Mouse (Mus musculus) megakaryocyte, adult 5-6 weeks (primary cell): Measurements from ENCODE around the gene Zfp804b. TPM values are rescaled to one million over a fixed set of nuclear protein-coding genes. Genes with fewer than 3 reads are reported as not detected.
"Not testable (repeated sequence)": the region's sequence is repeated elsewhere in the genome, so short reads cannot be mapped to it uniquely, and the experiment has no call there.

Source experiments
- ATAC-seq: 2 replicates; pipeline ENCODE4 v1.8.0; 2016; ENCODE audit warnings: mild to moderate bottlenecking, inconsistent platforms; ENCODE audit not compliant: poor library complexity, severe bottlenecking
- total RNA-seq, 2 experiments: library from RNA; stranded (forward) in 1 of 2; stranded (reverse) in 1 of 2; fragments of 153-499, 151-499 nt in 1 of 2; fragments of 221-1000, 200-1000 nt in 1 of 2; gene quantifications; 2 replicates each; pipeline versions ENCODE4 v1.2.3 to v1.2.4; 2015 to 2017

Gene Zfp804b
- total RNA-seq (2015) (not detected in 2 replicates), total RNA-seq (2017) (not detected in 2 replicates)

- ATAC-seq, result no peak
Observed at GRCm38 (mm10) chr5:7344145-7345010, at the start of gene Zfp804b. Zfp804b (minus strand) TSS chr5:7344756.

- ATAC-seq, result not testable (repeated sequence)
Observed at GRCm38 (mm10) chr5:7364616-7365015, 20.1 kb upstream of the Zfp804b start.

GRCm38 (mm10) chr5:7345011-7345389, 444 bp upstream of the Zfp804b start:
- no peak for ATAC-seq

GRCm38 (mm10) chr5:7325594-7325993, 19.0 kb downstream of the Zfp804b start:
- ATAC-seq, result no peak

- no peak for ATAC-seq
Observed at GRCm38 (mm10) chr5:7303819-7304218, 40.7 kb downstream of the Zfp804b start, which contains the start of gene Tex47. Tex47 (plus strand) TSS chr5:7304119.

- no peak for ATAC-seq
Observed at GRCm38 (mm10) chr5:7302969-7303368, 41.6 kb downstream of the Zfp804b start.

GRCm38 (mm10) chr5:7284336-7284735, 60.2 kb downstream of the Zfp804b start:
- no peak for ATAC-seq

- peak; percentile 94 for ATAC-seq
Observed at GRCm38 (mm10) chr5:7276659-7277455, 67.7 kb downstream of the Zfp804b start.

GRCm38 (mm10) chr5:7177589-7177988, 167.0 kb downstream of the Zfp804b start:
- peak; percentile 60; the same call in 1 of the 2 replicates for ATAC-seq

GRCm38 (mm10) chr5:7139658-7140057, 204.9 kb downstream of the Zfp804b start:
- ATAC-seq, result no peak

- ATAC-seq, result no peak
Observed at GRCm38 (mm10) chr5:7102387-7102786, 242.2 kb downstream of the Zfp804b start.

- no peak for ATAC-seq
Observed at GRCm38 (mm10) chr5:7073936-7074631, 270.5 kb downstream of the Zfp804b start.

GRCm38 (mm10) chr5:7007468-7007867, 337.1 kb downstream of the Zfp804b start:
- no peak for ATAC-seq

GRCm38 (mm10) chr5:6983993-6984392, 360.6 kb downstream of the Zfp804b start:
- no peak for ATAC-seq

- ATAC-seq, result no peak
Observed at GRCm38 (mm10) chr5:6934837-6935236, 409.7 kb downstream of the Zfp804b start.

GRCm38 (mm10) chr5:6911290-6911689, 433.3 kb downstream of the Zfp804b start:
- ATAC-seq, result no peak

- no peak for ATAC-seq
Observed at GRCm38 (mm10) chr5:6881396-6881795, 463.2 kb downstream of the Zfp804b start.

GRCm38 (mm10) chr5:6871566-6871965, 473.0 kb downstream of the Zfp804b start:
- ATAC-seq, result no peak

- no peak for ATAC-seq
Observed at GRCm38 (mm10) chr5:6870970-6871369, 473.6 kb downstream of the Zfp804b start.

GRCm38 (mm10) chr5:6795396-6795795, 549.2 kb downstream of the Zfp804b start:
- ATAC-seq, result no peak

- ATAC-seq, result no peak
Observed at GRCm38 (mm10) chr5:6769357-6769892, 575.1 kb downstream of the Zfp804b start.
